Mouse (Mus musculus) thymus, postnatal 10 days (tissue): Measurements from ENCODE around the gene Gm11634.
A peak's percentile ranks its signal among the peaks of the same experiment; 100 is the strongest.

Experiments used
- DNase-seq, 2 experiments: peaks; one replicate each; pipeline ENCODE4 v3.0.0; 2021; ENCODE audit warnings: low spot score in 2 of 2

The Gm11634 gene

DNA sequence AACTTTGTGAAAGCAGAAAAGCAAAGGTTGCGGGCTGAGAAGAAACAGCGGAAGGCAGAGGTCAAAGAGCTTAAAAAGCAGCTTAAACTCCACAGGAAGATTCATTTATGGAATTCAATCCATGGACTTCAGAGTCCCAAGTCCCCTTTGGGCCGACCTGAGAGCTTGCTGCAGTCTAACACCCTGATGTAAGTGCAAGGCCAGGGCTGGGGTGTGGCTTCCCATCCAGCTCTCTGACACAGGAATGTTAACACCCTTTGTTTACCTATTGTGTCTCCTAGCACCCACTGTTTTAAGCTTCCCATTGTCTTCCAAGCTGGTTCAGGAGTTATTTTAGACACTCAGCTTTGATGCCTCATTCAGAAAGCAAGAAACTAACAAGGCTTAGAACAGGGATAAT lies 30.6 kb downstream of the Gm11634 start:
- no peak for DNase-seq

DNA sequence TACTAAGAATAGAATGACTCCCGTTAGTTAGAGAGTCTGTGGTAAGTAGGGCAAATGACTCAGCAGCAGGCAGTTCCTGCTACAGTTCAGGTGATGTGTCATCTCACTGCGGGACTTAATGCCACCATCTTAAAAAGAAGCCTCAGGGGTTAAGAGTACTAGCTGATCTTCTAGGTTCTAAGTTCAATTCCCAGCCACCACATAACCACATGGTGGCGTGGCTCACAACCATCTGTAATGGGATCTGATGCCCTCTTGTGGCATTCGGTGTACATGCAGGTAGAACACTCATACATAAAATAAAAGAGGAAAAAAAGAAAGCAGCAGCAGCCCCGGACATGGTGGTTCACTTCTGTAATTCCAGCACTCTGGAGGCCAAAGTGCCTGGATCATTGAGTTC lies 36.7 kb downstream of the Gm11634 start:
- peak; percentile 31 to 58 for DNase-seq

DNA sequence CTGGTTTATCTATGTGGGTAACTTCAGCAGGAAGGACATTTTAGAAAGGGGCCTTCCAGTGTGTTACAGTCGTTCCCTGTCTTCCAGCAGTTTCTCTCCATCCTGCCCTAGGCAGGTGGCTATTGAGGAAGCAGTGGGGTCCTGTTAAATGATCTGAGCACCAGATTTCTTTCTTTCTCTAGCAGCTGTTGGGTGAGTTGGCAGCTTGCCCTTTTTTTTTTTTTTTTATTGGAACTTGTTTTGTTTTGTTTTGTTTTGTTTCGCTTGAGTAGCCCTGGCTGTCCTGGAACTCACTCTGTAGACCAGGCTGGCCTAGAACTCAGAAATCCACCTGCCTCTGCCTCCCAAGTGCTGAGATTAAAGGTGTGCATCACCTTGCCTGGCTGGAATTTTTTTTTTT lies 42.1 kb downstream of the Gm11634 start:
- no peak for DNase-seq

DNA sequence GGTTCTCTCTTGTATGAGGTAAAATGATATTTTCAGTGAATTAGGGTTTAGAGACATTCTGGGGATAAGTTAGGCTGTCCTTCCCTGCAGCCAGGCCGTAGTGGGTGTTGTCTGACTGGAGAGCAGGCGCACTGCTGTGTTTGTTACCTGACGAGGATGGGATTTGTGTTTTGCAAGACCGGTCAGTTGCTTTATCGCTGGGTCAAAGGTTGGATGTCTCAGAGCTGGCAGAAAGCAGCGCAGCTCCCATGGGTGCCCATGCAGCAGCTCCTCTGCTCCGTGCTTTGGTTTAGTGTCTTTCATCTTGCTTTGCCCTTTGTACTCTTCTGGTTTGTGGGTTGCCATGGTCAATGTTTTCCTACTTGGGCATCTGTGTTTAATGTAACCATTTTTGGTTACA lies 42.5 kb downstream of the Gm11634 start:
- DNase-seq, result no peak

DNA sequence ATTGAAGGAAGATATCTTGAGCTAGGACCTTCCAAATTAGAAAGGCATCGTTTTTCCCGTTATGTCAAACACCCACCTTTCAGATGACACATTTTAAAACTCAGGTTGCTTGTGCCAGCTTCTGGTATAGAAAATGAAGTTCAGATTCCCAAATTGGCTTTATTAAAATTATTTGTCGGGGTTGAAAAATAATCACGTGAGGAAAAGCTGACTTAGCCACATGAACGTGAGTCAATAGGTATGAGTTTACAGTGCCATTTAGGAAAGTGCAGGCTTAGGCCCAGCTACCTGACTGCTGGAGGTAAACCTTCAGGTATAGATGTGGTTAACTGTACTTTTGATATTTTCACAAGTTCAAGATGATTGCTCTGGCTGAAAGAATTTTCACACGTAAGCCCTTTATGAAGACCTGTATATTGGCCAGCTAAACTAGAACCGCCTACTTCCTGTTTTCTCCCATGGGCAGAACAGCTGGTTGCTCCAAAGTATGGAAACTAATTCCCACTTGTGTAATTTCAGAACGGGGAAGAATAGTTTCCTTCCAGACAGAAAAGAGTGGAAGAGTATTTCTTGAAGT lies 45.6 kb downstream of the Gm11634 start:
- no peak for DNase-seq

DNA sequence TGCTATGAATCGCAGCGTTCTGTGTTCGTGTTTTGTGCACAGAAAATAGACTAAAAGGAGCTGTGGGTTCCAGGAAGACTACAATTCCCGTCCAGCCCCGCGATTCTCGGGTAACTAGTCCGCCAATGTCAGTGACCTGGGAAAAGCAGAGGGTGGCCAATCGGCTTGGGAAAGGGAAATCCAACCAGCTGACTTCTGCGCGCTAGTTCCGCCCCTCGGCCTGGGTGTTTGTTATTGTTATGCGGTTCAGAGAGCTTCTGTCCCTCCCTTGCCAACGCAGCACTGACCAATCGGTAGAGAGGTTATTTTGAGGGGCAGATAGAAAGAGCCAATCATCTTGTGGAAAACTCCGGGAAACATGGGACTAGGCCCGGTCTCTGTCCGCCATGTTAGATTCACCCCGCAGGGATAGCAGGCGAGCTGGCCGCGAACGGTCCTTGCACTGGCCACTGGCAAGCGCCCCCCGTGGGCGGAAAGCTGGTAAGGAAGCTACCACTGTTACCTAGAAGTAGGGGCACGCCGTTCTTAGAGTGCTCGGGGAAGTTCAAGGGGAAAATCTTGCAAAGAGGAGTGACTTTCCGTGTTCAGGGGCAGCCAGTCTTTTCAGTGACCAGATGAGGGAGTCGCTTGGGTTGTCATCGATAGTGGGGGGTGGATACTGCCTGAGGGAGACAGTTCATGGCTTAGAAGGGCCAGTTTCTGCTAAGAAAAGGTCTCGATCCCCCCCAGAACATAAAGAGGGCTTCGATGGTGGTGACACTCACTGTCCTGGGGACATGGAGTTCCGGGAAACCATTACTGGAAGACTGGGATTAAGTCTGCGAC lies 46.4 kb downstream of the Gm11634 start:
- peak; percentile 90 to 97 for DNase-seq

DNA sequence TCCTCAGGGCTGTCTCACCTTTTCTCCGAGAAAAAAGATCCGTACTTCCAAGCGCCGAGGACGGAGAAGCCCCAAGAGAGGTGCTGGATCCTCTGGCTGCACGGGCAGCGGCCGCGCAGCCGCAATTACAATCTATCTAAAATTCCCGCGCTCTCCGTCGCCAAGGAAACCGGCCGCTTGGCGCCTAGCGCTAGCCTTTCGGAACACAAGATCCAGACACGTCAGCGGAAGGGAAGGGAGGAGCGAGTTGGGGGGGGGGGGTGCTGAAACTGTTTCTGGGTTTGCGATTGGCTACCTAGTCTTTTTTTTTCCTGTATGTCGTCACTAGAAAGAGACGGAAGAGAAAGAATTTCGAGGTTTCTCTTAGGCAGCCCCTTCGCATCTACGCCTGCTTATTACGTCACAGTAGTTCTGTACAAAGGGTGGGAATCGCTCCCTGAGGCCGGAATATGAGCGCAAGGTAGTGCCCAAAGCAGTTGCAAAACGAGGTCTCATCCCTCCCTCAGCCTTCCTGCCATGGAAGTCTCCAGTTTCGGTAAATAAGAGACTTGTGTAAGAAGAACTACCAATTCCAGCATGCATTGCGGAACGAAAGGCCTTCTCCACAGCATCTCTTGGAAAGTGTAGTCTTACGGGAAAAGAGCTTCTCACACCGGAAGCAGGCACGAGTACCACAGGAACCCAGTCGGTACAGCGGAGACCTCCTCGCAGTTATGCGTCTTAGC lies 47.1 kb downstream of the Gm11634 start, which contains the start of the genes Brca1 and Nbr1:
Gene Brca1, minus strand, starts transcription at position 205 of the 725 bp plus-strand sequence.
Gene Nbr1, plus strand, starts transcription at position 399 of the 725 bp plus-strand sequence.
- DNase-seq, result peak; percentile 84 to 86

DNA sequence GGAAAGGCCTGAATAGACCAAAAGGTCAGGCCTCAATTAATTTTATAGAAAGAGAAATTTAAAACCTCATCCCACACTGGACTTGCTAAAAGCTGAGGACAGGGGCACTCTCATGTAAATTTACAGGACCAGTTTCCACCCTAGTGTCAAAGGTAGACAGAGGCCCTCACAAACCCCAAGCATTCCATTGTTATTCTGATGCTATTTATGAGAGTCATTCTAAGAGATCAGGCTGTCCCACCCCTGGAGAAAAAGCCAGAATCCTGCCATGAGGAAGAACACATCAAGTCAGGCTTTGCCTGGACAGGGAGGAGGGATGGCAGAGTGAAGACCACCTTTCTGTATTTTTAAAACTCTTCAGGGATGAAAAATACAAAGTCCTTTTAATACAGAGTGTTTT lies 50.5 kb downstream of the Gm11634 start:
- DNase-seq, result no peak

DNA sequence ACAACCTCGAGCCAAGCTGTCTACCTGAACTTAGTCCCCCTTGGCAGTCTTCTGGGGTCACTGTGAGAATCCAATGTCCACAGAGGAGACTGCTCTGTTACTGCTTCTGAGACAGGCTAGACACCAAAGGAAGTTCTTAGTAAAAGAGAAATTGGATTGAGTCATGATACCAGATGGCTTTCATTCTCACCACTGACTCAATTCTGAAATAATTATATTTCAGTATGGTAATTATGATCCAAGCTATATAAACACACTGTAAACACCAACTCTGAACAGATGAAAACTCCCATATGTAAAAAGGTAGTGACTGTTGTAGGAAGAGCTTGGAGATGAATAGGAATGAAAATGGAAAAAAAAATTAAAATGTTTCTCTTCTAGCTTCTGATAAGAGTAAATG lies 54.9 kb downstream of the Gm11634 start:
- no peak for DNase-seq
